Mouse (Mus musculus): ENCODE results near the gene Cysltr2.

DNA sequence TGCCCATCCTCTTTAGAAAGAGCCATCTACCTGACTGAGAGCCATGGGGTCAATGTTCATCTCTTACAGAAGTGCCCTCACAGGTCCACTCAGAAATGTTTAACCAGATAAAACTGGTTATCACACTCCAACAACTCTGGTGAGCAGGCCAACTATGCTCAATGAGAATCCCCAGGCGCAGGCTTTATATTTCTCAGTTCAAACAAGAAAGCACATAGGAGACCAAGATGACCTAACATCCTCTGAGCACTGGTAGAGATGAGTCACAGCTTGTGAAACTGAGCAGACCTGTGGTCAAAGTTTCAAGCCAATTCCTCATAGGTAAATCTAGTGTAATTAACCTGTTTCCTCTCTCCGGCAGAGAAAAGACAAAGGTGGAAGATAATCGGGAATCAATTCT is 31.6 kb downstream of the Cysltr2 start:
- TF ChIP-seq CTCF (IDR thresholded peaks at IDR 0.05; ENCODE audit: low read depth, low read length) (no peak), EP300 (IDR thresholded peaks at IDR 0.05; ENCODE audit: insufficient read depth, low read depth, low read length) (no peak), POLR2A (IDR thresholded peaks at IDR 0.05; ENCODE audit: insufficient read depth, low read length) (no peak)
